Mouse (Mus musculus) myocyte (in vitro differentiated cells): ENCODE measurements around the gene Olfr481. TPM values are rescaled to one million over a fixed set of nuclear protein-coding genes. Genes with fewer than 3 reads are reported as not detected.

ENCODE experiments used
- H3K27me3 ChIP-seq: one replicate; pipeline ENCODE4 v1.6.1; 2011; ENCODE audit not compliant: control insufficient read depth, insufficient read depth, insufficient read length
- H3K36me3 ChIP-seq: one replicate; pipeline ENCODE4 v1.6.1; 2011; ENCODE audit not compliant: control insufficient read depth, insufficient read depth
- H3K4me2 ChIP-seq: one replicate; pipeline ENCODE4 v1.6.1; 2011; ENCODE audit warnings: low read depth, control low read depth
- H3K4me3 ChIP-seq: one replicate; pipeline ENCODE4 v1.5.1; 2011; ENCODE audit warnings: mild to moderate bottlenecking, control low read depth, moderate library complexity
- H3K79me2 ChIP-seq: one replicate; pipeline ENCODE4 v1.6.1; 2011; ENCODE audit not compliant: control insufficient read depth, insufficient read depth
- H3ac ChIP-seq: one replicate; pipeline ENCODE4 v1.6.1; 2011; ENCODE audit not compliant: control insufficient read depth, insufficient read length
- CEBPB ChIP-seq: IDR thresholded peaks from 2 replicates; pipeline ENCODE4 v1.6.1; 2011; ENCODE audit warnings: mild to moderate bottlenecking, moderate library complexity; ENCODE audit not compliant: poor library complexity, insufficient read depth, severe bottlenecking
- E2F4 ChIP-seq: IDR thresholded peaks from one replicate; pipeline ENCODE4 v1.6.1; 2011; ENCODE audit warnings: mild to moderate bottlenecking, control low read depth, moderate library complexity; ENCODE audit not compliant: insufficient read depth
- MAX ChIP-seq: IDR thresholded peaks from one replicate; pipeline ENCODE4 v1.6.1; 2011; ENCODE audit warnings: low read depth, mild to moderate bottlenecking, control low read depth
- MYOD1 ChIP-seq, 3 experiments: IDR thresholded peaks; one replicate each; pipeline ENCODE4 v1.6.1; 2011; ENCODE audit warnings: control low read depth in 2 of 3, low read depth in 2 of 3, mild to moderate bottlenecking in 2 of 3, moderate library complexity in 1 of 3; ENCODE audit not compliant: insufficient read length in 2 of 3, control insufficient read depth in 1 of 3
- MYOG ChIP-seq, 3 experiments: IDR thresholded peaks; one replicate each; pipeline ENCODE4 v1.6.1; 2011; ENCODE audit warnings: control low read depth in 2 of 3, low read depth in 2 of 3, mild to moderate bottlenecking in 2 of 3; ENCODE audit not compliant: insufficient read length in 2 of 3, control insufficient read depth in 1 of 3, insufficient read depth in 1 of 3
- POLR2A ChIP-seq: IDR thresholded peaks from one replicate; pipeline ENCODE4 v1.6.1; 2011; ENCODE audit warnings: low read depth, mild to moderate bottlenecking, control low read depth, moderate library complexity; ENCODE audit not compliant: insufficient read length
- POLR2AphosphoS2 ChIP-seq: IDR thresholded peaks from one replicate; pipeline ENCODE4 v1.6.1; 2011; ENCODE audit warnings: low read depth, control low read depth; ENCODE audit not compliant: insufficient read length
- REST ChIP-seq: IDR thresholded peaks from one replicate; pipeline ENCODE4 v1.6.1; 2011; ENCODE audit warnings: mild to moderate bottlenecking, control low read depth, moderate library complexity; ENCODE audit not compliant: insufficient read depth, insufficient read length
- SRF ChIP-seq: IDR thresholded peaks from one replicate; pipeline ENCODE4 v1.6.1; 2011; ENCODE audit warnings: low read depth; ENCODE audit not compliant: control insufficient read depth, insufficient read length
- TCF12 ChIP-seq: IDR thresholded peaks from one replicate; pipeline ENCODE4 v1.6.1; 2011; ENCODE audit warnings: mild to moderate bottlenecking, control low read depth; ENCODE audit not compliant: poor library complexity, insufficient read depth, severe bottlenecking
- TCF3 ChIP-seq: IDR thresholded peaks from one replicate; pipeline ENCODE4 v1.6.1; 2011; ENCODE audit warnings: low read depth, control low read depth; ENCODE audit not compliant: insufficient read length
- USF1 ChIP-seq: IDR thresholded peaks from one replicate; pipeline ENCODE4 v1.6.1; 2011; ENCODE audit warnings: low read depth, mild to moderate bottlenecking, control low read depth, moderate library complexity
- polyA plus RNA-seq: library from polyadenylated mRNA; unstranded; fragments of >200 nt; fragmentation: generic; extraction: Trizol; gene quantifications from one replicate; pipeline ENCODE4 v1.2.1, GENCODE M21; 2012; ENCODE audit warnings: missing spikeins

The Olfr481 gene
- polyA plus RNA-seq = not detected

DNA sequence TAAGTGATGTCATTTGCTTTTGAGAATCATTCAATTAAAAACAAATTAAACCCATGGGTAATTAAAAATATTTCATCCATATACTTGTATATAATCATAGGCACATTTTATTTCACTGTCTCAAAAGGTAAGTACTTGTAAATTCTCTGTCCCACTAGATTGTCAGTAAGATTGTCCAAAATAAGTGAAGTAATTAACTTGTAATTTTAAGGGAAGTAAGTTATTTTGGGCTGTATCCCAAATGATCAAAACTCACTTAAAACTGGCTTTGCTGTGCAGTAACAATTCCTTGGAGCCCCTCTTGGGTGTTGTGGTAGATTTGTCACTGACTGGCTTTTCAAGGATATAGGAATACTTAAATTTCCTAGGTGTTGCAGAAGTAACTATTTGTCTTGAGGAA is at the start of gene Olfr481:
Gene Olfr481 (plus strand): TSS at position 301 of the 400 bp plus-strand sequence.
- Histone ChIP-seq H3K4me2 (no peak within 1 kb of the TSS), H3K4me3 (no peak within 1 kb of the TSS), H3ac (no peak within 1 kb of the TSS), H3K36me3 (no peaks in the 10 kb centered on the region), H3K79me2 (no peaks in the 10 kb centered on the region), H3K27me3 (no peaks in the 10 kb centered on the region)
- TF ChIP-seq SRF (no peak), TCF3 (no peak), POLR2A (no peak), TCF12 (no peak), E2F4 (no peak), MYOG (IDR thresholded peaks at IDR 0.05; ENCODE audit: control insufficient read depth in 1 of 3, insufficient read depth in 1 of 3, insufficient read length in 2 of 3, low read depth in 2 of 3) (no peak)

DNA sequence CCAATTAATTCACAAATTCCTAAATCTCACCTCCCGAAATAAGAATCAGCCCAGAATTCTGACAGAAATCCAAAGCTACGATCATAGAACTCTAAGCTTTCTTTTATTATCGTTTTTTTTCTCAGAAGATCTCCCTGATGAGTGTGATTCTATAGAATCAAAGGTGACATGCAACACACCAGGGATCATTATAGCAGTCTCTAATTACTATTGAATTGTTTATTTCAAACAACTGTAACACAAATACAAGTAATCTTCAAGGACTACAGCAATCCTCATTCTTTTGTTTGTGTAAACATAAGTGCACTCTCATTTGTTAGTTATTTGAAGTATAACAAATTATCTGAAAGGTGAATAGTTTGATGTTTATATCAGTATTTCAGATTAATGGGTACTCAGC is 45.8 kb upstream of the Olfr481 start, which contains the start of gene Olfr478:
Gene Olfr478 (minus strand): TSS at position 101 of the 400 bp plus-strand sequence.
- H3K36me3 ChIP-seq = no peaks in the 10 kb centered on the region
- H3K4me3 ChIP-seq = no peak within 1 kb of the TSS
- no peaks in the 10 kb centered on the region for H3K79me2 ChIP-seq
- no peak for TF ChIP-seq SRF
- TF ChIP-seq REST = no peak
- TF ChIP-seq MYOD1 (IDR thresholded peaks at IDR 0.05; ENCODE audit: control insufficient read depth in 1 of 3, insufficient read length in 2 of 3, low read depth in 2 of 3) = no peak
- TF ChIP-seq E2F4 = no peak
- TF ChIP-seq MAX = no peak
- no peak for TF ChIP-seq TCF3
- TF ChIP-seq POLR2A = no peak
- no peak for TF ChIP-seq CEBPB
- no peak within 1 kb of the TSS for H3K4me2 ChIP-seq
- H3ac ChIP-seq = no peak within 1 kb of the TSS
- no peaks in the 10 kb centered on the region for H3K27me3 ChIP-seq

DNA sequence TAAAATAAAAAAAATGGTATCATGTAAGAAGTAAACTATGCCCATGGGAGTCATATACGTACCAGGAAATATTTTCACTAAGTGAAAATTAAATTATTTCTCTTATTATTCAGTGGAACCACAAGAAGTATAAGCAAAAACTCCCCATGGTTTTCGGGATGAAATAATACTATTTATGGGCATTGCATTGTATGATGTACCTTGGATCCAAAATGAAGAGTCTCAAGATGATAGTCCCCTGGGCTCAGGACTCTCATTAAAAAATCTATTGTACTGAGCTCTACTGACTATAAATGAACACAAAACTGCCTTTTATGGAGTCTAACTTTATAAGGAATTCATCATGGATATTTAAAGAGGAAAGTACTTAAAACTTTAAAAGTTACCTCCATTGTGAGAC is 29.3 kb upstream of the Olfr481 start, which contains the start of gene Olfr479:
Gene Olfr479 (plus strand): TSS at position 301 of the 400 bp plus-strand sequence.
- Histone ChIP-seq H3K27me3 (no peaks in the 10 kb centered on the region), H3K79me2 (no peaks in the 10 kb centered on the region), H3K36me3 (no peaks in the 10 kb centered on the region), H3K4me2 (no peak within 1 kb of the TSS), H3ac (no peak within 1 kb of the TSS), H3K4me3 (no peak within 1 kb of the TSS)
- TF ChIP-seq CEBPB = no peak

DNA sequence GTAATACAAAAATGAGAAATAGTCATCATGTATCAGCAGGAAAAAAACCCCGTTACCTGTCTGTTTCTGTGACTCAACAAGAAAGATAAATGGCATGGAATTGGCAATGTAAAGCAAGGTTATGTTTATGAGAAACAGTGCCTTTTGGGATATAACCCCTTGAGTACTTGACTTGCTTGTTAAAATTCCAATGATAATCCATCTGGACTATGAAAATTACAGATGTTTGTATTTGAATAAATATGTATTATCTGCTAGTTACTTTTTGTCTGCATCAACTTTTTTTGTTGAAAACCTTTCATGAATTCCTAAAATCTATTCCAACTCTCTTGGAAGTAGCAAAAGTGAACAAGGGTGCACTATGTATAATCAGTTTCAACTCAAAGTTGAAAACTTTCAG is 12.4 kb upstream of the Olfr481 start, which contains the start of gene Olfr480:
Gene Olfr480 (minus strand): TSS at position 101 of the 400 bp plus-strand sequence.
- Histone ChIP-seq H3K4me3 (no peak within 1 kb of the TSS), H3K36me3 (no peaks in the 10 kb centered on the region), H3ac (no peak within 1 kb of the TSS), H3K27me3 (no peaks in the 10 kb centered on the region), H3K4me2 (no peak within 1 kb of the TSS), H3K79me2 (no peaks in the 10 kb centered on the region)
- TF ChIP-seq MYOD1 (IDR thresholded peaks at IDR 0.05; ENCODE audit: control insufficient read depth in 1 of 3, insufficient read length in 2 of 3, low read depth in 2 of 3) (no peak), USF1 (no peak), MAX (no peak), POLR2A (no peak), POLR2AphosphoS2 (no peak), CEBPB (no peak), TCF12 (no peak), SRF (no peak), TCF3 (no peak), REST (no peak), MYOG (IDR thresholded peaks at IDR 0.05; ENCODE audit: control insufficient read depth in 1 of 3, insufficient read depth in 1 of 3, insufficient read length in 2 of 3, low read depth in 2 of 3) (no peak), E2F4 (no peak)

DNA sequence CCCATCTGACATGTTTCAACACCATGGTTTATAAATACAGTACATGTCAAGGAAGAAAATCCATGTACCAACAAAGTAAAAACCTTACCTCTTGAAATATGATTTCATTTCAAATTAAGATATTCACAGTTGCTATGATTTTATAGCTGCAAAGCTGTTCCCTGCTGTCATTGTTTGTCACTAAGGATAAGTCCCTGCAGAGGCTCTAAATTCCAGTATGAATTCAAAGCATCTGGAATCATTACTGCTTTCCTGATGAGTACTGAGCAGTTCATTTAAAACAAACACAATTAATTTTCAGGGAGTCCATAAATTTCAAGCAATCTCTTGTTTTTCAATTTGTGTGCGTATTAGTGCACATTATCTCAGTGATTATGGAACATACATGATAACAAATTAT is 17.8 kb downstream of the Olfr481 start, which contains the start of gene Olfr482:
Gene Olfr482 (minus strand): TSS at position 101 of the 400 bp plus-strand sequence.
- H3K36me3 ChIP-seq = no peaks in the 10 kb centered on the region
- no peak within 1 kb of the TSS for H3K4me2 ChIP-seq
- H3K4me3 ChIP-seq = no peak within 1 kb of the TSS
- H3K79me2 ChIP-seq = no peaks in the 10 kb centered on the region
- no peak within 1 kb of the TSS for H3ac ChIP-seq
- TF ChIP-seq TCF12 = no peak
- no peak for TF ChIP-seq E2F4
- no peak for TF ChIP-seq CEBPB
- TF ChIP-seq MAX = no peak
- no peak for TF ChIP-seq MYOD1 (IDR thresholded peaks at IDR 0.05; ENCODE audit: control insufficient read depth in 1 of 3, insufficient read length in 2 of 3, low read depth in 2 of 3)
- no peak for TF ChIP-seq TCF3
- no peak for TF ChIP-seq MYOG (IDR thresholded peaks at IDR 0.05; ENCODE audit: control insufficient read depth in 1 of 3, insufficient read depth in 1 of 3, insufficient read length in 2 of 3, low read depth in 2 of 3)
- TF ChIP-seq POLR2A = no peak
- no peak for TF ChIP-seq REST
- no peak for TF ChIP-seq SRF
- TF ChIP-seq USF1 = no peak
- TF ChIP-seq POLR2AphosphoS2 = no peak
- no peaks in the 10 kb centered on the region for H3K27me3 ChIP-seq
